Mouse (Mus musculus): Measurements from ENCODE around the gene Slc22a21. TPM values are rescaled to one million over a fixed set of nuclear protein-coding genes. Genes with fewer than 3 reads are reported as not detected.
A peak's percentile ranks its signal among the peaks of the same experiment; 100 is the strongest.
"Not testable (repeated sequence)": the region's sequence is repeated elsewhere in the genome, so short reads cannot be mapped to it uniquely, and the experiment has no call there.

Slc22a21 gene
- 1 to 10 TPM; 4.1 to 5.7 TPM for total RNA-seq (2021)

DNA sequence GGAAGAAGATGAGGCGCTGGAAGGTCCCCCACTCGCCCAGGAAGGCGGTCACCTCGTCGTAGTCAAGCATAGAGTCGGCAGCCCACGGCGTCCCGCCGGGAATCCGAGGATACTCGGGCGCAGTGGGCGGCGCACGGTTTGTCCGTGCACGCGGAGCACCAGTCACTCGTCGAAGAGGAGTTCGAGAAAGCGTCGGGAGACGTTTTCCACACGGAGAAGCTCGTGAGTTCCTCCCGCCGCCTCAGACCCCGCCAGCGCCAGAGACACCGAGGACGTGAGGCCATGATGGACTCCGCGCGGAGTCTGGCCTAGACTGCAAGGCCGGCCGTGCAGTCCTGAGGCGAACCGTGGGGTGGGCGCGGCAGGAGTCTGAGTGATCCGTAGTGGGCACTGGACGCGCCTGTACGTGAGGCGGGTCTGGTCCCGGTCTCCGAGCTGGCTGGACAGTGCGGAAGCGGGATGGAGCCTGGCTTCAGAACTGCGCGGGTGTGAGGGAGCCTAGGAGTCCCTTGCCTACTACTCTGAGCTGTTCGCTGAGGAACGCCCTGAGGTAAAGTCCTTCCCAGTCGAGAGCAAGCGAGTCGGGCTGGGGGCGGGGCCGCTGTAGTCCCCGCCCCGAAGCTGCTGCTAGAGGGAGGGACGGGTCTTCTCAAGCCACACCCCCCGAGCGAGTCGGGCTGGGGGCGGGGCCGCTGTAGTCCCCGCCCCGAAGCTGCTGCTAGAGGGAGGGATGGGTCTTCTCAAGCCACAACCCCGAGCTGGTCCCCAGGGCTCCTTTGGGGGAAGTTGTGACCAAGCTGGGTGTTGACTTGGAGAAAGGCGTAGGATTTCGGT lies at the start of gene Slc22a21:
Gene Slc22a21, minus strand, starts transcription at position 545 of the 834 bp plus-strand sequence.
- intact Hi-C loops (cut with DNase I), result no loop called here
- DNase-seq, result peak; percentile 77

DNA sequence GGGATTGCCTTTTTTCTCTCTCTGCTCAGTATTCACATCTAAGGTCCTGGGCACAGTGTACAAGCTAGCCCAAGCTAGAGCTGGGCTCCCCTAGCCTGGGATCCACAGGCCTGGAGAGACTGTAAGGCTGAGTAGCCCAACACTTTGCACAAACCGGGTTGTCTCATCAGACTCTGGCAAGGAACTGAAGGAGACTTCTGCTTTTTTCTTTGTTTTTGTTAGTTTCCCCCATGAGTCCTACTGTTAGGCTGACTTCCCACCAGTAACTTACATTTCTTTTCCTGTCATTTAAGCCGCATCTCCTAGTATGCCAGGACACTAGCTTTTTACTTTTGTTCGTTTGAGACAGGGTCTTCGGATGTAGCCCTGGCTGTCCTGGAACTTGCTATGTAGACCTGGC lies 48.9 kb upstream of the Slc22a21 start:
- no peak for DNase-seq
- intact Hi-C loops (cut with DNase I), result no loop called here

DNA sequence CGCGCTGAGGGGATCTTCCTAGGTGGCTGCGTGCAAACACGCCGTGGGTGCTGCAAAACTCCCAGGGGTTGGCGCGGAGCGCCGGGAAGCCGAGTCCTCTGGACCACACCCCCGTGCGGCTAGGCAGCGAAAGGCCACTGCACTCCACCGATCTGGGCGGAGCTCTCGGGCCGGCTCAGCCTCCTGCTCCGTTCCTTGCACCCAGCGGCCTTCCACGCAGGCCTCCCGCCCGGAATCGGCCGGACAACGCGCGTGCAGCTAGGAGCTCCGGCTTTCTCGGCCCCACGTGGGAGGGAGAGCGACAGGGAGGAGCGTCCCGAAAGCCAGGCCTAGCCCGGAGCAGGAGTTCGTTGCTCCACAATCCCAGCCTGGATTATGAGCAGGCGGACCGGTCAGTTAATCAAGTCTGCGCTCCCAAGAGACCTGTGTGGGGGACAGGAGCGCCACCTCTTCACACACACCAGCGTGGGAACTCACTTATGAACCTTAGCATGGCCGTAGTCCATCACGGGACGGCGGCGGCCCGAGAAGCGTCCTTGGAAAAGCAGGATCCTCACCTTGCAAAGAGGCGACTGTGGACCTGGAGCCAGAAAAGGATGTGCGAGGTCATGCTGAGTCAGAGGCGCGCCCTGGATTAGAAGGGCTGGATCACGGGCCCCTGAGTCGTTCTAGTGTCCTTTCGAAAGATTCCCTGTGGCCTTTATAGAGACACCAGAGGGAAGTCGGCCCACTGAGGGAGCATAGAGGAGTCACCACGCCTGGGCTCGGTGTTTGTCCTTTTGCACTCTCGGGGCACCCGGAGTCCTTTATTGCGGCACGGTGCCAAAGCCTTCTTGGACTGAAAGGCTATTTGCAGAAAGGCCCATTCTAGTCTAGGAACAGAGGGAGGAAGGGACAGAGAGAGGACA lies 48.2 kb upstream of the Slc22a21 start, which contains the start of gene Slc22a4:
Gene Slc22a4, minus strand, starts transcription at position 47 of the 908 bp plus-strand sequence.
- DNase-seq, result peak; percentile 62
- intact Hi-C loops (cut with DNase I), result no loop called here

DNA sequence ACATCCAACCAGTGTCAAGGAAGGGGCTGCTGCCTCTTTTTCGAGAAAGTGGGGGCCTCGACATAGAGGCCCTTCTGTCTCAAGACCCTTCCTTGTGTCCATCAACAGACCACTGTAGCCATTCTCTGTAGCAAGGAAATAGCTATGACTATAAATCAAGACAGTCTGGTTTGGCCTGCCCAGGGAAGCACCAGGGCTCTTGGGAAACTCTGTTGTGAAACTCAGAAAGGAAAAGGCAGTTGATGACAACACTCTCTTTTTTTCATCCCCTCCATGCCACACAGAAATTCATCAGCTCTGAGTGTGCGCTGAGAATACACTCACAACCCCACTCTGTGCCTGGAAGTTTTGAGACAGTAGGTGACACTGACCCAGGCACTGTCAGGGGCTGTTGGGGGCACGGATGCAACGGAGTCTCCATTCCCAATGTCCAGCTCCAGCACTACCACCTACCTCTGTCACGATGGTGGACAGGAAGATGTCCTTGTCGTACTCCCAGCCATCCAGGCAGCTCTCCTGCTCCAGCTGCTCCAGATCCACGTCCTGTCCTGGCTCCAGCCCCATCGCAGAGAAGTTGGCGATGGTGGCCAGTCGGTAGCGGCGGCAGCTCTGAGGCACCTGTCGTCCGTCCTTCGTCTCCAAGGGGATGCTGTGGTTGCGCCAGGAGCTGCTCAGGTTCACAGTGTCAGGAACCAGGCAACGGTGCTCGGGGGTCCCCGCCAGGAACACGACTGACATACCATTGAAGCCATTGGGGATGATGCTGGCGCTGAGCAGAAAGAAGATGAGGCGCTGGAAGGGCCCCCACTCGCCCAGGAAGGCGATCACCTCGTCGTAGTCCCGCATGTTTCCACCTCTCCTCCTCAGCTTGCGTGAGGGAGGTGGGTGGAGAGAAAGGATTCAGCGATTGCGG lies 47.3 kb upstream of the Slc22a21 start:
- DNase-seq, result peak; percentile 18
- intact Hi-C loops (cut with DNase I), result no loop called here

DNA sequence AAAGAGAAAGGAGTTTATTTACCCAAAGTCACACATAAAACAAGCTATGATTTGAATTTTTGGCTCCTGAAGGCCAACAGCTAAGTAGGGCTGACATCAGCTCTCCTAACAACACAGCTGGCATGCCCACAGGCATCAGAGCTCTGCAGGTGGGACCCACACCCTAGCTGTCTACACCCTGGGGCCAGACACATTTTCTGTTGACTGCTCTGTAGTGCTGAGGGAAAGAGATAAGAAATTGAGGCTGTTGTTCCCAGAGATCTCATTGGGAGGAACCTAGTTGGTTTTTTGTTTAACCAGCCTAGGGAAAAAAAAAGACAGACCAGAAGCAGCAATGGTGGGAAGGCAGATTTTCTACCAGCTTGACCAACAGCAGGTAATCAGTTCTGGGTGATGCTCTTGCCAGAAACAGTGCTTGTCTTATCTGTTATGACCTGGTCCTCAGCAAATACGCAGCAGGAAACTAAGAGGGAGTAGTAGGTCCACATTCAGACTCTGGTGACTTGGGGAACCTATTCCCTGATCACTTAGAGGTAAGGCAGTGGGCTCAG lies 46.4 kb upstream of the Slc22a21 start:
- no peak for DNase-seq
- intact Hi-C loops (cut with DNase I), result no loop called here

DNA sequence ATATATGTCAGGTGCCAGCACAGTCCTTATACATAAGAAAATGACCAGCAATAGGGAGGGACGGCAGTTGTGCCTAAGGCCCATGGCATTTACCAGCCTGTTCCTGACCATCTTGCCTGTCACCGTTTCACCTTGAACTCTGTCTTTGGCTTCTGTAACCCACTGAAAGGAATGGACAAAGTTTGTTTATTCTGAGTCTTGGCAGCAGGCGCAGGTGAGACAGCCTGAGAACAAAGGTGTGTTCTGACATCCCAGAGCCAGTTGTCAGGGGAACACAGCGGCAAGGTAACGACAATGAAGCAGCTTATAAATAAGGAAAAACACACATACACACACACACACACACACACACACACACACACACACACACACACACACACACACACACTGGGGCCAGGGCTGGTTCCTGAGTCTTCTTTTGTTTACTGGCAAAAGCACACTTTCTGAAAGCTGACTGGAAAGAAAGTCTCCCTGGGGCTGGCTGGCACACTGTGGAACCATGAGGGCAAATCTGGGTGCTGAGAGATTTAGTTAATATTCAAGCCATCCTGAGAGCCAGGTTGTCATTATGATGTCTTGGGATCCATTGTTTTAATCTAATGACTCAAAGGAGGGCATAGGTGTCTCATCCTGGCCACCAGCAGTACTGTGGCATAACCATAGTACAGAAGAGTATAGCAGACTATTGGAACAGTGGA lies 41.4 kb upstream of the Slc22a21 start:
- intact Hi-C loops (cut with DNase I), result no loop called here
- DNase-seq, result no peak

DNA sequence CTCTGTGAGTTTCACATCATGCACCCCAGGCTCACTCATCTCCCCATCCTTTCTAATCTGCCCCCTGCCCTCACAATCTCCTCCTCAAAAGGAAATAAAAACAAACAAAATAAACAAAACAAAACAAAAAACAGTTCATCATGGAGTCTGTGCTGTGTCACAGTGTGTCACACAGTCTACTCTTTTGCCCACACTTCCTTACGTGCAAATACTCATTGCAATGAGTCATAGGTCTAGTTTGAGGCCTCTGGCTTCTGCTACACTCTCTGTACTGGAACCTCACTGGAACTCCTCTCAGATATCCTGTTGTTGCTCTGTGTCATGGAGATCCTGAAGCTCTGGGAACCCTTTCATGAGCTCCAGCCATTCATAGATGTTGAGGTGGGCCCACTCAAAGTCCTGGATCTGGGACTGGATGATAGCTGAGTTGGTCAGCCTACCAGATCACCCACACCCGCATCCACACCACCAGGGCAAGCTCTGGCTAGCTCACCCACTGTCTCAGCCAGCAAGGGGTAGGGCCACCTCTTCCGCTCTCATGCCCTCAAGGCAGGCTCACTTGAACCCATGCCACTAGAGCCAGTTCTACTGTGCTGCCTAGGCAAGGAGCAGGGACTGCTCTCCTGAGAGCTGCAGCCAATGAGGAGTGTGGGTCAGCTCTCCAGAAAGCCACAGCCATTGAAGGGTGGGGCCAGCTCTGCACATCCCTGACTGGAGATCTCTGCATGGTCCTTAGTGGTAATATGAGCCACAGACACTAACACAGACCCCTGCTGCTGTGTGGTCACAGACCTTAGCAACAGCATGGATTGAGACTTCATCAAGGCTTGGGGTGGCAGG lies 39.0 kb upstream of the Slc22a21 start:
- intact Hi-C loops (cut with DNase I), result no loop called here
- DNase-seq, result no peak

DNA sequence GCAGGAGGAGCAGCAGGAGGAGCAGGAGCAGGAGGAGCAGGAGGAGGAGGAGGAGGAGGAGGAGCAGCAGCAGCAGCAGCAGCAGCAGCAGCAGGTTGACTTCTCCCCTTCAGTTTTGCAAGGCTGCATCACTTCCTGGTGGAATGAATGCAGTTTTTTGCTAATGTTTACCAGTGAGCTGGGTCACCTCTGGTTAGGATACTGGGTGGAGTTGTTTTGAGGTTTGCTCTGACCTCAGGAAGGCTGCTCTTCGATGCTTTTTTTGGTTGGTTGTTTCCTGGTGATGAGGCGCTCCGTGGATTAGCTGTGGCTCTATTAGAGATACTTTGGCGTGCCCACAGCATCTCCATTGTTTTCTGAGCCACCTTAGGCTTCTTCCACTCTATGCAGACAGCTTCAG lies 37.5 kb upstream of the Slc22a21 start:
- intact Hi-C loops (cut with DNase I), result no loop called here

DNA sequence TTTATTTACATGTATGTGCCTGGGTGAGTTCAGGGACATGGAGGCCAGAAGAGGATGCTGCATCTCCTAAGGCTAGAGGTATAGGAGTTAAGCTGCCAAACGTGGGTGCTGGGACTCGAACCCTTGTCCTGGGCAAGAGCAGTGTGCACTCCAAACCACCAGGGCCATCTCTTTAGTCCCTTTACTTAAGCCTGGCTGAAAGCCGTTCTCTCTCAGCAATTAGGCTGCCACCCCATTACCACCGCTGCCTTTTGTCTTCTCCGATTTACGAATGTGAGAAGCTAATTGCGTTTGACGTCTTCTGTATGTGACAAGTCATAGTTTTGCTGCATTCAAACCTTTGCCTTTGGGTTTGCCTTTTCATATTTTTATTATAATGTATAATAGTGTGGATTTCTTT lies 35.9 kb upstream of the Slc22a21 start:
- DNase-seq, result no peak
- intact Hi-C loops (cut with DNase I), result no loop called here

More for the DNA sequence above, 37.5 kb upstream of the Slc22a21 start:
- DNase-seq, result no peak

DNA sequence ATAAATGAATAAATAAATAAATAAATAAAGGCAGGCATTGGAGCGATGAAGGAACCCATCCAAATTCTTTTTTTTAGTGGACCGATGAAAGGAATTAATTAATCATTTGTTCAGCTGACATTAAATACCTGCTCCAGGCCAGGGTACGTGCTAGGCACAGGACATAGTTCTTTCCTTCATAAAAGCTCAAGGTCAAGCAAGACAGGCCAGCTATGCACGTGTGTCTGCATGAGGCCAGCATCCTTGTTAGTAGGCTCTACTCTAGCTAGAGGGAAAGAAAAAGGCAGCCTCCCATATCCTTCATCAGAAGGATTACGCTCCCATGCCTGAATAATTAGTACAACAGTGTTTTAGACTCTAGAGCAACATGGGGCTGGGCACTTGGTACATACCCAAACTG lies 32.8 kb upstream of the Slc22a21 start:
- intact Hi-C loops (cut with DNase I), result no loop called here

DNA sequence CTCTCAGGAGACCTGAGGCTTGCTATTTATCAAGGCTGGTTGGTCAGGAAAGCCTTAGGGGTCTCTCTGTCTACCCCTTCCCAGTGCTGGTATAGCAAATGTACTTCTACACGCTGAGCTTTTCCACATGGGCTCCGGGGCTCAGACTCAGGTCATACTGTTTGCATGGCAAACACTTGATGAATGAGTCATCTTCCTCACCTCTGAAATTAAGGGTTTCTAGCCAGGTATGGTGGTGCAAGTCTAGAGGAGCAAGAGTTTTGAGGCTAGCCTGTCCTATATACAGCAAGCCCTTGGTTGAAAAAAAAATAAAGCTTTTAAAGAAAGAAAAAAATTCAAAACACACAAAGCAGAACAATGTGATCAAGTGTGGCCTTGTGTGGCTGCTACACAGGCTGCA lies 31.1 kb upstream of the Slc22a21 start:
- intact Hi-C loops (cut with DNase I), result no loop called here
- no peak for DNase-seq

More for the DNA sequence above, 32.8 kb upstream of the Slc22a21 start:
- DNase-seq, result no peak

DNA sequence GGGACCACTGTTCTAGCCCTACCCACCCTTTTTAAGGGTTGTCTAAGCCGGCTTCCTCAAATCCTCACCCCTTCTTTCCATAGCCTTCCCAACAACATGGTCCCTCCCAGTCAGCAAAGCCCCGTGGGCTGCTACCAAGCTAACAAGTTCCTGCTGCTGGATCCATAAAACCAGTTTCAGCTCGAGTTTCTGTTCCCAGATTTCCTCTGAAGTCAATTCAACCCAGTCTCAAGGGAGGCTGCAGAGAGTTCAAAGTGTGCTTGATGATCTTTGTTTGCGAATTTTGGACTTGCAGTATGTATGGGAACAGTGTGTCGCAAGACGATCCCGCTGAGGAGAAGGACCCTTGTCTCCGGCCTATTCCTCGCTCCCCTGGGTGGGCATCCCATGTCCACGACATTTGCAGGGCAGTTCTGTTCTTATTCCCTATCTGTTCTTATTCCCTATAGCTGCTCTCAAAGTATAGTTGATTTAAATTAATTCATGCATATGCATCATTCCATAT lies 28.3 kb upstream of the Slc22a21 start:
- intact Hi-C loops (cut with DNase I), result loop anchor here (10.0 kb wide), 1 partner anchor 526 kb away; no protein-coding TSS in a partner anchor
- no peak for DNase-seq

DNA sequence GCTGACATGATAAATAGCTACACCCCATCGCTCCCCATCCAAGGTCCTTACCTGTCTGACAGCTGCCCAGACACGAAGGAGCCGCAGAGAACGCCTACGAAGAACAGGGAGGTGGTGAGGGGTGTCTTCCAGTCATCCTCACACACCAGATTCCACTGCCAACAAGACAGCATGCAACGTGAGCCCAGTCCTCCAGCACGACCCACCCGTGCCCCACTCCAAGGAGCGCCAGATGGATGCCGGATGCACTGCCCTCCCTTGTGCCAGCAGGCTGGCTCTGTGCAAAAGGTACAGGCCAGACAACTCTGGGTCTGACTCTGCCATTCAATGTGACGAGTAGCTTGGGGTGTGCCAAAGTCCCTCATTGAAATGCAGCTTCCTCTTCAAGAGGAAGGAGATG lies 27.6 kb upstream of the Slc22a21 start:
- DNase-seq, result peak; percentile 88
- intact Hi-C loops (cut with DNase I), result loop anchor here (10.0 kb wide), 1 partner anchor 527 kb away; no protein-coding TSS in a partner anchor

DNA sequence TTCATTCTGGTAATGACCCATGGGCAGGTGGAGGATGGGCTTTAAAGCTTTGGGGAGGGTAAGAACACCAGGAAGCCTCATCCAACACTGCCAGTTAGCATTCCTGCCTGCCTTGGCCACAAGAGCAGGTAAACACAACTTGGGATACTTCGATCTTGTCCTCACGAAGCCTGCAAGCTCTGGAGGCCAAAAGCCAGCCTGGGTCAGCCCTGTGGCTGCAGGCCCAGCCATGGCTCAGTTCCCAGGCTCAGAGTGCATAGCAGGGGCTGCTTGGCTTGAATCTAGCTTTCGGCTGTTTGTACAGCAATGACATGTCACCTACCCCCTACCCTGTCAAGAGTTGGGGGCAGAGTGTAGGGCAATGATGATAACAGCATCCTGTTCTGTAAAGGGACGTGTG lies 26.8 kb upstream of the Slc22a21 start:
- DNase-seq, result peak; percentile 82
- intact Hi-C loops (cut with DNase I), result loop anchor here (10.0 kb wide), 1 partner anchor 528 kb away; no protein-coding TSS in a partner anchor

DNA sequence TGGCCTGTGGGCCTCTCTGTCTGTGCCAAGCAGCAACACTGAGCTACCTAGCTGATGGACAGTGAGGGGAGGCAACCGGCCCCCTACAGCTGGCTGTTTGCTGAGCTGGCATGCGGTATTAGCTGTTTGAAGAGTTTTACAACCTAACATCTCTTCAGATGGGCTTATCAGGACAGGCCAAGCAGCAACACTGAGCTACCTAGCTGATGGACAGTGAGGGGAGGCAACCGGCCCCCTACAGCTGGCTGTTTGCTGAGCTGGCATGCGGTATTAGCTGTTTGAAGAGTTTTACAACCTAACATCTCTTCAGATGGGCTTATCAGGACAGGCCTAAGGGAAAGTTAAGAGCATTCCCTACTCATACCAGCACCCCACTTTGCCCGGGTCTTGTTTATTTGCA lies 26.2 kb upstream of the Slc22a21 start:
- intact Hi-C loops (cut with DNase I), result loop anchor here (10.0 kb wide), 1 partner anchor 528 kb away; no protein-coding TSS in a partner anchor
- DNase-seq, result not testable (repeated sequence)

DNA sequence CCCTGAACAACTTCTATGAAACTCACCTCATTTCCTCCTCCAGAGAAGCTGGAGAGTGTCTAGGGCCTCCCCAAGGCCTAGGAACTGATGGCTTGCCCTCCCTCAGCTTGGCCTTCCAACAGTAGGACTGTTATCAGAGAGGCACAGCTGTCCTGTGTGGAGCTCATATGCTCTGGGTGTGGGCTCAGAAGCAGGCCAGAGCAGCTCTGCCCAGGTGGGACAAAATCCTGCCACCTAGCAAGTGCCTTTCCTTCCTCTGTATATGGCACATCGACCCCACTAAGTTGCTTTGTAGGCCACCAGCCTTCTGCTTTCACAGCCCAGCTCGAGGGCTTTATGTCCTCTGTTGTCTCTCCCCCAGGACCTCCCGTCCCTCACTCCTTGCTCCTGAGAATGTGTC lies 24.6 kb upstream of the Slc22a21 start:
- no peak for DNase-seq
- intact Hi-C loops (cut with DNase I), result loop anchor here (5.0 to 10.0 kb wide), 3 partner anchors 48 to 530 kb away; no protein-coding TSS in a partner anchor

DNA sequence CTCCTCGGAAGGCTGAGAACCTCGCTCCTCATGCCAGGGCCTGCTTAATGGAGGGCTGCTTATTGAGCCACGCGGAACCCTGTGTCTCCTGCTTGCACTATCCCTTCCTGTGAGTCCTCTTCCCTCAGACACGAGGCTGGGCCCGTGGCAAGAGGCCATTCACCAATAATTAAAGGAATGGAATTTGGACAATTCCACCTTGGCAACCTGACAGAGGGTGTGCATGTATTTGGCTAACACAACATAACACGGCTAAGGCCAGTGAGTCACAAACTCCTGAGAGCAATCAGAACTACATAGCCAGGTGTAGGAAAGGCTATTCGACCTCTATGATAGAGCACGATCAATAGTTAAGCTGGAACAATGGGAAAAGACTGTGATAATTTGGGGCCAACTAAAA lies 24.1 kb upstream of the Slc22a21 start:
- intact Hi-C loops (cut with DNase I), result loop anchor here (5.0 to 10.0 kb wide), 3 partner anchors 48 to 531 kb away; no protein-coding TSS in a partner anchor

More for the DNA sequence above, 24.1 kb upstream of the Slc22a21 start:
- no peak for DNase-seq
